Mouse (Mus musculus) cerebral cortex, adult 2 months (tissue): Measurements from ENCODE around the gene Med26.

ENCODE experiments used
- WGBS: fragments of 180-500 bp; shearing (Covaris S2); methylation state at CpG from one replicate; pipeline ENCODE4 v1.1.7; 2018; 5-methylcytosine and 5-hydroxymethylcytosine counted together

The Med26 gene

DNA sequence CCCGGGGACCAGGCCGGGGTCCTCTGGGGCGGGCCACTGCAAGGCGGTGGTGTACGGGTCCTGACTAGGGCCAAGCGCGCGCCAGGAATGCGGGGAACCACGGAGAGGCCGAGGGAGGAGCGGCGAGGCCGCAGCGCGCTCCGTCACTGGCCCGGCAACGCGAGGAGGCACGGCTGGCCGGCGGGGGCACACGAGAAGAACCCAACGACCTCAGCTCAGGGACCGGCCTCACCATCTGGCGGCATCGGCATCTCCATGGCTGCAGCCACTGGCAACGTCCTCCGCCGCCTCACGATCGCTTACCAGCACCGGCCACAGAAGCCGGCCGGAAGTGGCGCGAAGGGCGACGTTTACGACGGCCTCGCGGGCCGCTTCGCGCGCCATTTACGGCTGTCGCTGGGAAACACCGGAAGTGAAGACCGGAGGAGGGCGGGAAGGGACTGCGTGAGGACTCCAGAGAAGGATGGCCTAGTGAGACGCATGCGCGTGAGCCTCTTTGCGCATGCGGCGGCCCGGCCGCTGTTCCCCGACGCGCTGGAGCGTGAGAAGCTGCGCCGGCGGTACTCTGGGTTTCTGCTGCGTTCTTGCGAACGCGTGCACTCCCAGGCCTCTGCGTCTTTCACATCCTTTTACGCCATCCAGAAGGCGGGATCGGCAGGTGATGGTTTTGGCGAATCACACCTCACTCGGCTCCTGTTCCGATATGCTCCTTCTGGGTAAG lies 73.1 kb downstream of the Med26 start, which contains the start of gene Cherp:
Cherp (minus strand) TSS at position 401 of the 721 bp plus-strand sequence.
- WGBS, result under 1% methylated on average over 80 of the region's 80 CpGs

DNA sequence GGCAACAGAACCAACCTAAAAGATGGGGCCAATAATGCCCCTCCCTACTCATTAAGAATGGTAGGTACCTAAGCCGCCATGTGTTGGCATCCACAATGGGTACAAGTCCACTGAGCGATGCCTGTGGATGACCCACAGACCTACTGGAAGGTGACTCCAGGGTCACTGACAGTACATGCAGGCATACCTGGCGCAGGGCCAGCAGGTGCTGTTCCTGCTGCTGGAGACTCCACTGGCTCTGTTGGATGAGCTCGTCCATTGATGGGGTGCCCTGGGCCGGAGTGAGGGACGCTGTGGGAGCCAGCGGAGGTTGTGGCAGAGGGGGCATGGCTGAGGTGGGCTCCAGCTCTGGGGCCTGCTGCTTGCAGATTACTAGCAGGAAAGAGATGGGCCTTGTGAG lies 77.4 kb downstream of the Med26 start:
- WGBS, result 93% methylated on average over 7 of the region's 7 CpGs

DNA sequence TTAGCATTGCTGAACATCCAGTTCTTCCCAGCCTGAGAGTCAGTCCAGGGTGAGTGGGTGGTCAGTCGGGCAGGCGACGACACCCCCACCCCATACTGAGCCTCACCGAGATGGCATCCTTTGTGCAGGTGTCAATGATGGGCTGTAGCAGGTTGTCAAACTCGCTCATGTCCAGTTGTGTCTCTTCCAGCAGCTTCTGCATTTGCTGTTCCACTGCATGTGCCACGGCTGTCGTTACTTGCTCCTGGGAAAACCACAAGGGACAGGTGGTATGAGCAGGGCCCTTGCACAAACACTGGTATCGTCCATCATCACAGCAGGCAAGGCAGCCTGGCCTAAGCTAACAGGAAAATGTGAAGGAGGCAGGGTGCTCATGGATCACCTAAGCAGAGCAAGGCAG lies 78.1 kb downstream of the Med26 start:
- 93% methylated on average over 8 of the region's 8 CpGs for WGBS

DNA sequence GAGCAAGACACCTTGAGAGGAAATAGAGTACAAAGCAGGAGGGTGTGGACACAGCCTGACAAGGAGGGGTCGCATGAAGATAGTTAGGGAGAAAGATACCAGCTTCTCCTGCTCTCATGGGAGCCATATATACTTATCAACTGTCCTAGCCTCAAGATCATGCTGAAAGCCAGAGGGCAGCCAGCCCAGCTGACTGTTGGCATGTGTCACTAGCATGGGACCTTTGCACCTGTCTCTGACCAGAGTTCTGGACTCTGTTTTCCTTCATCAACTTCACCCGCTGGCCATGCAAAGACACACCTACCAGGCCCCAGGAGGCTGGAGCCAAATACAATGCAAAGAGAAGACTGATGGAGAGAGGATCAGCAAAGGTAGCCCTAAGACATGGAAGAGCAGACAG lies 78.8 kb downstream of the Med26 start:
- WGBS, result 94% methylated on average over 2 of the region's 2 CpGs

DNA sequence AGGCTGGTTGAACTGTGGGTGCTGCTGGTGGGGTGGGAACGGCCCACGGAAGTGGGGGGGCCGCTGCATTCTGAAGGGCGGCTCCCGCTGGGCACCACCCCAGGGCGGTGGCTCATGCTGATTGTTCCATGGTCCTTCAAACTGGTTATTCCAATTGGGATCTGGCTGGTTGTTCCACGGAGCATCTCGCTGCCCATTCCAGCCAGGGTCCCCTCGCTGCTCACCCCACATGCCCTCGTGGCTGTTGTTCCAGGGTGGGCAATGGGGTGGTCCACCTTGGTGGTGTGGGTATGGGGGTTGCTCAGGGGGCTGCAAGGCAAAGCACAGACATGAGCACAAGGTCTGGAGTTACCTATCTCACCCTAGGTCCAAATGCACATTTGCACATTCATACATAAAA lies 83.9 kb downstream of the Med26 start:
- WGBS, result 88% methylated on average over 10 of the region's 10 CpGs

DNA sequence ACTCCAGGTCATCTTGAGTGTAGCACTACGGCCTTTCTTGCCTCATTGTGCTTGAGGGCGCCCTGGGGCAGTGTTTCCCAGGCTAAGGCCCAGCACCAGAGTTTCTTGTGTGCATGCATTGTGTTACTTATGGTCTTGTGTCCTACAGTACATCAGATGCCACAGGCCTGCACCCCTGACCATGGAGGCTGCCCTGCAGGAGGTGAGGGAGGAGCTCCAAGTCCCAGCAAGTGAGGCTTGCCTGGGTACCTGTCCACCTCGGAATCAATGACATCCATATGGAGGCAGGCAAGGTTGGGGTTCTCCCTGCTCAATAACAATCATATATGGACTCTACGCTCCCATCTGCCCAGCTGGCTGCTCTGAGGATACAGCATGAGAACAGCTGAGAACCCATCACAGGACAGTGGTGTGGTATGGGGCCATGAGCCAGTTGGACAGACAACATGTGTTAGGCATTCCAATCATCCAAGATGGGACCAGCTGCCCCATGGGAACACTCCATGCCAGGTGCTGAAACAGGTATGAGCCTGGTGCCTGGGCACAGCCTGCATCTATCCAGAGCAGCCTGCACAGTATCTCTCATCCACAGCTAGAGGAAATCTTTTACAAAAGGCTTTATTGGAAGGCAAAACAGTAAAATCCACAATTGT lies 88.1 kb downstream of the Med26 start:
- 91% methylated on average over 4 of the region's 4 CpGs for WGBS

DNA sequence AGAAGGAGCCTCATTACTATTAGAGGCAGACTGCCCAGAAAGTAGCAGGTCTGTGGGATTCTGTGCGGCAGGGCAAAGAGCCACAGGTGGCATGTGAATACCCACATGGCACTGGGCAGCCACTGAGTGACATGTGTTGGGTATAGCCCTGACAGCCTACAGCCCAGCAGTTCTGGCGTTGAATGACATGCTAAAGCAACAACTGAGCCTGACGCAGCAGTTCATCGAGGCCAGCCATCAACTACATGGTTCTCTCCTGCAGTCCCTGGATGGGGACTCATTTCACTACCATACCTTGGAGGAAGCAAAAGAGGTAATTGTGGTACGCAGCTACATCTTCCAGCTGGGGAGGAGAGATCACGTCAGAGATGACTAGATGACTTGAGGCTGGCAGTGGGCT lies 89.6 kb downstream of the Med26 start:
- WGBS, result 78% methylated on average over 6 of the region's 6 CpGs

DNA sequence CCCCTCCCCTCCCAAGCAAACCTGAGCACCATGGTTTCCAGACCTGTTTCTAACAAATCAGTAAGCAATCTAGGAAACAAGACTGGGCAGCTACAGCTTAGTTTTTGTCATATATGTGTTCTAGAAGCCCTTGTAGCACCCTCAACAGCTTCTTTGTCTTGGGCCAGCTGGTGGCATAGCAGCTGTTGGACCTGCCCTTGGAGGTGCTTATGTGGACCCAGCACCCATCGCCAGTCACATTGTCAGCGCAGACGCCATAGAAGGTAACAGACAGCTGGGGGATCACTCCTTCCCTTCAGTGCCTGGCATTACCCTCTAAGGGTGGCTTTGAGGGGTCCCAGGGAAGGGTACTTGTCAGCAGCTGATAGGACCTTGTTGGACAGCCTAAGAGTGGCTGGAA lies 90.3 kb downstream of the Med26 start:
- WGBS, result 75% methylated on average over 3 of the region's 3 CpGs

DNA sequence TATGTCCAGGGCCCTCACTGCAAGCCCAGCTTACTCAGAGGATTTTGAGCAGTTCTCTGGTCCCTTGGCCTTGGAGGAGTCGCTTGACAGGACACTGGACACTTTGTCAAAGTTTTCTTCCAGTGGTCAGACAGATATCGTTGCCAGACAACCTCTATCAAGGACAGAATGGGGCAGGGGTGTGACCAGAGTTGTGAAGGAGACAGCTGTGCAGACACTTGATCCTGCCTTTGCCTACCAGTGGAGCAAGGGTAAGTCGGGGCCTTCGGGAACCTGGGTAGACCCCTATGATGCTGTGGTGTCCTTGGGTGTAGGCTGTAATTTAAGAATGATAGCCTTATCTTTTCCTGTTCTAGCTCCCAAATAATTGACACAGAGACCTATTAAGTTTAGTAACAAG lies 92.8 kb downstream of the Med26 start:
- WGBS, result 91% methylated on average over 4 of the region's 4 CpGs

DNA sequence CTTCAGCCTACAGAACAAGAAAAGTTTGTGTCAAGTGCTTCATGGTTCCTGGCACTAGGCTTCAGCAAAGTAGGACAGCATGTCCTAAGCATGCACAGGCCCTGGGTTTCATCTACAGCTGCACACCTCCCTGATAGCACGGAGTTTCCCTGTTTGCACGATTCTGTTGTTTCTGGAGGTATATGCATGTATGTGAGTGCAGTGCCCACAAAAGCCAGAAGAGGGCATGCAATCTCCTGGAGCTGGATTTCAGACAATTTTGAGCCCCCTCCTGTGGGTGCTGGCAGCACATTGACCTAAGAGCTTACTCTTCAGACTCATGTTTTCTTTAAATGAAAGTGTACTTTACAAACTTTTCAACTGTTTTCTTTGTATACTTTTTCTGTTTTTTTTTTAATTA lies 94.2 kb downstream of the Med26 start:
- WGBS, result 95% methylated on average over 2 of the region's 2 CpGs

DNA sequence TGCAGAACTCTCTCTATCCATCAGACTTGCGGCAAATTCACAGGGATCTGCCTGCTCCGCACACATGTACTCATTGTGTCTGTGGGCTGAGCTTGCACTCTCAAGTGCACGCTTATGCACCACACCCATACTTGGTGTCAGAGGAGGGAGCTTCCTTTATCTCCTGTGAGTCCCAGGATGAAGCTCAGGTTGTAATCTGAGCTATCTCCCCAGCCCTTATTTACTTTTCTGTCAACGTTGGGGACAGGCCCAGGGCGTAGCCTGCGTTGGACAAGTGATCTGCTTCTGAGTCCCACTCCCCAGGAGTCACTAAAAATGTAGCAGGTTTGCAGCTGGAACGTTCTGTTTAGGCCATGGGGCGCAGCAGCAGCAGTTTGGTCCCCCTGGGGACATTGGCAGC lies 96.6 kb downstream of the Med26 start:
- WGBS, result 92% methylated on average over 8 of the region's 8 CpGs

DNA sequence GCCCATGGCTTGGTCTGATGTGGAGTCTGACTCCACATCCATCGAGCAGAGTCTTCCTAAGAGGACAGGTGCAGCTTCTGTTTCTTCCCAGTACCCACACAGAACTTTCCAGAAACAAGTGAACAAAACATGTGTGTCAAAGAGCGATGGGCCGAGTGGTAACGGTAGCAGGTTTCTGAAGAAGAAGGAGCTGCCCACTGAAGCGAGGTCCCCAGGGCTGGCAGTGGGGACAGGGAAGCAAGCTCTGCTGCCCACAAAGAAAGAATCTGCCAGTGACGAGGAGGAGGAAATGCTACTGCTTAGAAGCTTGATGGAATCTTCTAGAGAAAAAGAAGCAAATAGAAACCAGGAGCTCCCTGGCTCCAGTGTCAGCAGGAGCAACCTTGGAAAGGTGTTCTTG lies 103.0 kb downstream of the Med26 start:
- WGBS, result 91% methylated on average over 6 of the region's 6 CpGs
